Mouse (Mus musculus) cortical plate, adult 2 months (tissue): ENCODE measurements around the gene Cracr2a. TPM values are rescaled to one million over a fixed set of nuclear protein-coding genes. Genes with fewer than 3 reads are reported as not detected.

Experiments
- H3K27ac ChIP-seq: fragments of 200-500 bp; 2 replicates; pipeline ENCODE4 v1.5.1; 2012; ENCODE audit warnings: low read length, control low read depth, inconsistent platforms; ENCODE audit not compliant: insufficient read depth
- H3K4me1 ChIP-seq: fragments of 200-500 bp; 2 replicates; pipeline ENCODE4 v1.6.1; 2011; ENCODE audit warnings: low read length; ENCODE audit not compliant: control insufficient read depth, insufficient read depth
- H3K4me3 ChIP-seq: fragments of 200-500 bp; 2 replicates; pipeline ENCODE4 v1.5.1; 2011; ENCODE audit warnings: mild to moderate bottlenecking, low read length, control low read depth; ENCODE audit not compliant: insufficient read depth
- CTCF ChIP-seq: fragments of 200-500 bp; IDR thresholded peaks from 2 replicates; pipeline ENCODE4 v1.5.1; 2011; ENCODE audit warnings: mild to moderate bottlenecking, control low read depth, low read length; ENCODE audit not compliant: insufficient read depth; ENCODE audit errors: extremely low read depth
- POLR2A ChIP-seq: fragments of 200-500 bp; IDR thresholded peaks from 2 replicates; pipeline ENCODE4 v1.6.1; 2011; ENCODE audit warnings: mild to moderate bottlenecking, low read length, control low read depth; ENCODE audit not compliant: insufficient read depth; ENCODE audit errors: extremely low read depth
- polyA plus RNA-seq: library from polyadenylated mRNA; depleted of rRNA; stranded (reverse); fragments of >200 nt; gene quantifications from 2 replicates; pipeline ENCODE4 v1.2.3, GENCODE M21; 2012

The Cracr2a gene
- polyA plus RNA-seq, 1 experiment, result 1.2 TPM

GRCm38 (mm10) chr6:127533766-127534165 is 27.4 kb upstream of the Cracr2a start:
- Histone ChIP-seq H3K4me1 (peaks cover 4% of the 10 kb centered on the region), H3K27ac (no peak overlapping the region), H3K4me3 (no peak overlapping the region)
- TF ChIP-seq POLR2A, result no peak
- no peak for TF ChIP-seq CTCF

- Histone ChIP-seq H3K4me1 (peaks cover 4% of the 10 kb centered on the region), H3K4me3 (no peak overlapping the region), H3K27ac (no peak overlapping the region)
- TF ChIP-seq POLR2A (no peak), CTCF (no peak)
Measured at GRCm38 (mm10) chr6:127537035-127537434, 24.1 kb upstream of the Cracr2a start.

GRCm38 (mm10) chr6:127538118-127538517 is 23.0 kb upstream of the Cracr2a start:
- no peak for TF ChIP-seq CTCF
- no peak for TF ChIP-seq POLR2A
- H3K27ac ChIP-seq, result peak overlapping the region; percentile 77; the same call in 1 of the 2 replicates
- H3K4me3 ChIP-seq, result no peak overlapping the region
- peaks cover 4% of the 10 kb centered on the region for H3K4me1 ChIP-seq

- Histone ChIP-seq H3K4me1 (peaks cover 4% of the 10 kb centered on the region), H3K4me3 (no peak overlapping the region), H3K27ac (no peak overlapping the region)
- TF ChIP-seq POLR2A (no peak), CTCF (no peak)
Measured at GRCm38 (mm10) chr6:127539226-127539625, 21.9 kb upstream of the Cracr2a start.

- Histone ChIP-seq H3K4me3 (no peak overlapping the region), H3K4me1 (peaks cover 4% of the 10 kb centered on the region), H3K27ac (no peak overlapping the region)
- TF ChIP-seq POLR2A (no peak), CTCF (no peak)
Measured at GRCm38 (mm10) chr6:127539659-127540058, 21.5 kb upstream of the Cracr2a start.

- Histone ChIP-seq H3K4me1 (peaks cover 4% of the 10 kb centered on the region), H3K4me3 (no peak overlapping the region), H3K27ac (no peak overlapping the region)
- TF ChIP-seq POLR2A (no peak), CTCF (no peak)
Measured at GRCm38 (mm10) chr6:127540517-127540916, 20.6 kb upstream of the Cracr2a start.

GRCm38 (mm10) chr6:127541617-127542374 is 19.3 kb upstream of the Cracr2a start:
- TF ChIP-seq CTCF (peak; percentile 87), POLR2A (no peak)

GRCm38 (mm10) chr6:127546676-127547075 is 14.5 kb upstream of the Cracr2a start:
- Histone ChIP-seq H3K4me1 (no peaks in the 10 kb centered on the region), H3K27ac (no peak overlapping the region), H3K4me3 (no peak overlapping the region)
- TF ChIP-seq POLR2A, result no peak
- TF ChIP-seq CTCF, result no peak

More at GRCm38 (mm10) chr6:127541617-127542374, 19.3 kb upstream of the Cracr2a start:
- no peak overlapping the region for H3K27ac ChIP-seq
- peaks cover 4% of the 10 kb centered on the region for H3K4me1 ChIP-seq
- H3K4me3 ChIP-seq, result no peak overlapping the region

GRCm38 (mm10) chr6:127552940-127553339 is 8.2 kb upstream of the Cracr2a start:
- no peak for TF ChIP-seq CTCF
- TF ChIP-seq POLR2A, result no peak
- Histone ChIP-seq H3K4me1 (no peaks in the 10 kb centered on the region), H3K27ac (no peak overlapping the region), H3K4me3 (no peak overlapping the region)

- Histone ChIP-seq H3K27ac (no peak overlapping the region), H3K4me3 (no peak overlapping the region), H3K4me1 (no peaks in the 10 kb centered on the region)
- TF ChIP-seq POLR2A, result no peak
- no peak for TF ChIP-seq CTCF
Measured at GRCm38 (mm10) chr6:127555553-127555952, 5.6 kb upstream of the Cracr2a start.
